Mouse (Mus musculus): Measurements from ENCODE around the gene Rcn3.

DNA sequence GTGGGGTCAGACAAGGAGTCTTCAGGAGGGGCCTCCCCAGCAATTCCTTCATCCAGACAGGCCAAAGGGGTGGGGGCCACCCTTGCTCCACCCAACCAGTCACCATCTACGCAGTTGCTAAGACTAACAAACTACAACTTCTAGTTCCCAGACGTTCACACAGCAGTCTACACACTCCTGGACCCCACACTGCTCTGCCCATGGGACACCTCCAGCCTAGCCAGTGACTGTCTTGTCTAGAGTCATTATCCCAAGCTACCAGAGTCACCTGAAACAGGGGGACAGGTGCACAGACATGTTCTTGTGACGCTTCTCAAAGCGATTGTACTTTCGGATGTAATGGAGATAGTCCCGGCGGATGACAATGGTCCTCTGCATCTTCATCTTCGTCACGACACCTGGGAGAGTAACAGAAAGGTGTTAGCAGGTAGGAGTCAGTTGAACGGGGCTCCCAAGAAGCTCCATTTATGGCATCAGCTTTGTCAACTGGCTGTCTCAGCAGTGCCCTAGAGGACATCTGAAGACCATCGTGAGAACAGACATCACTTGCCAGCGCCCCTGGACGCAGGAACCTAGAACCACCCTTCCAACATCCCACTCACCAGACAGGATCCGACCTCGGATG lies 30.7 kb upstream of the Rcn3 start:
- TF ChIP-seq POLR2A (IDR thresholded peaks at IDR 0.05; ENCODE audit: insufficient read depth, low read depth, low read length) (no peak), CTCF (IDR thresholded peaks at IDR 0.05) (no peak)

Measured in heart, adult 2 months (tissue).